Mouse (Mus musculus) right cerebral cortex, adult 2 months (tissue): ENCODE data around the gene Orc2.

Experiments
- DNase-seq, 2 experiments: peaks; one replicate each; pipeline ENCODE4 v3.0.0; 2021 to 2022; ENCODE audit warnings: low spot score in 2 of 2

Gene Orc2

DNA sequence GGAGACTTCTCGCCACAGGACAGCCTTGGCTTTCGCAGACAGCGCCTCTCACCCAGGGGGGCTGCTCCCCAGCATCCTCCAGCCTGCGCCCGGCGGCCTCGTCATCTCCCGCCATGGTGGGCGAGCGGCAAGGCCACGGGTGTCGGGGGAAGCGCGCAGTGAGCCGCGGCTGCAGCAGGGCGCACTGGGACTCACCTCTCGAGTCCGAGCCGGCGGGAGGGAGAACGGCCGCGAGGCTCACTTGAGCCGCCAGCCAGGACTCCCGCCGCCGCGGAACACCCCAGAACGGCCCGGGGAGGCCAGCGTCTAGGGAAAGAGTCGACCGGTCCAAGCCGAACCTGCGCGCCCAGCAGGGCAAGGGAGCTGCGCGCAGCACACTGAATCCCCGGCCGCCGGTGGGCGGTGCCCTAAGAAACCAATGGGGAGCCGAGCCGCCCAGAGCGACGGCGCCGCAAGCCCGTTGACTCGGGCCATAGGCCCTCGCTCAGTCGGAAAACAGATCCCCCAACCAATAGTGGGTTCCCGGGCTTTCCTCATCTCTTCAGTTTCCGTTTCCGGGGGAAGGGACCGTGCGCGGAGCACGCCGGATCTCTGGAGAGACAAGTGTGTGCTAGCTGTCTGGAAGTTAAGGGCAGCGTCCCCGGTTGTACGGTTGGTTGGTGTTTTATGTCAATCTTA, at the start of gene Orc2:
Gene Orc2 (minus strand): TSS at position 533 of the 678 bp plus-strand sequence.
- DNase-seq, result peak; percentile 92

GRCm38 (mm10) chr1:58541386-58541785, 36.5 kb upstream of the Orc2 start:
- DNase-seq, result no peak

DNA sequence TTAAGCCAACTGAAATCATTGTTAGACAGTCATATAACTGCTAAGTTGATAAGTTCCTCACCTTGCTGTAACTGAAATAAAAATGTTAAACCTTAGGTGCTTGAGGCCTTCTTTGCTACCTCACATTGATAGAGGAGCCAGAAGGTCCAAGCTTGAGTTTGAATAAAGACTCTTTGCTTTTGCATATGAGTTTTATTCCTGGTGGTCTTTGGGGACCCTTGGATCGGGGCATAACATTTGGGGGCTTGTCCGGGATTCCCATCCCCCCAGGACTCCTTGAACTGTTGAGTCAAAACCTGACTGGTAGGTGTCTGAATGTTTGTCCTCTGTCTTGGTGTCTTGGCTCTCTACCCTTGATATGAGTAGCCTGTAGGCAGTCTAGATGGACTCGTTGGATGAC, 2.3 kb upstream of the Orc2 start:
- DNase-seq, result no peak

GRCm38 (mm10) chr1:58503793-58504370, 1.0 kb downstream of the Orc2 start:
- DNase-seq, result no peak

DNA sequence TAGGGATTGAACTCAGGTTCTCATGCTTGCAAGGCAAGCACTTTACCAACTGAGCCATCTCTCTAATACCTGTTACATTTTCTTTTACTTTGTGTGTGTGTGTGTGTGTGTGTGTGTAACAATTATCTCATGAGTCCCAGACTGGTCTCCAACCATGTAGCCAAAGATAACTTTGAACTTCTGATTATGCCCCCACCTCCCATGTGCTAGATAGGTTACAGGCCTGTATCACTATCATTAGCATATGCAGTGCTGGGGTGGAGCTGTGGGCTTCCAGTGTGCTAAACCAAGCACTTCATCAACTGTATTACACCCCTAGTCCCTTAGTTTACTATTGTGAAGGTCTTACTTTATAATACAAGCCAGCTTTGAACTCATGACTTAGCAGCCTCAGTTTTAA, 1.8 kb downstream of the Orc2 start:
- DNase-seq, result no peak

DNA sequence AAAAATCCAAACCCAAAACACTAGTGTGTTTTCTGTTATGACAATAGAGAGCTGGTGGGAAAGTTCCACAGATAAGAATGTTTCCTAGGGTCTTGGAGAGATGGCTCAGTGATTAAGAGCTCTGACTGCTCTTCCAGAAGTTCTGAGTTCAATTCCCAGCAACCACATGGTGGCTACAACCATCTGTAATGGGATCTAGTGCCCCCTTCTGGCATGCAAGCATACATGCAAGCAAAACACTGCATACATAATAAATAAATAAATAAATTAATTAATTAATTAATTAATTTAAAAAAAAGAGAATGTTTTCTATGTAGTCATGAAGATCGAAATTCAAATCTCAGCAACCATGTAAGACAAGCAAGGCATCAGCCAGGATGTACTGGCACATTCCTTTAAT, 6.2 kb downstream of the Orc2 start:
- DNase-seq, result no peak

DNA sequence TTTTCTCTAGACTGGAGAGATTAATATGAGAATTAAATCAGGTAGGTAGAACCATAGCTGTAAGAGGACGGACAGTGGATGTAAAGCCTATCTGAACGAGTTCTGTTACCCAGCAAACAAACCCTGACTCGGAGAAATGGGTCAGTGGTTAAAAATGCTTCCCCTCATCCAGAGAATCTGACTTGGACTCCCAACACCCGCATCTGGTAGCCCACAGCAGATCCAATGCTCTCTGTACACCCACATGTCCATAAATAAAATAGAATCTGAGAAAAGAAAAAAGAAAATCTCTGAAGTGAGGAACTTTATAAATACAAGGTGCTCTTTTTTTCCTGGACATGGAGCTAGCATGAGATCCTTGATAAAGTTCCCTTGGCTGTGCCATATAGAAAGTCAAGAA, 7.2 kb downstream of the Orc2 start:
- DNase-seq, result no peak

DNA sequence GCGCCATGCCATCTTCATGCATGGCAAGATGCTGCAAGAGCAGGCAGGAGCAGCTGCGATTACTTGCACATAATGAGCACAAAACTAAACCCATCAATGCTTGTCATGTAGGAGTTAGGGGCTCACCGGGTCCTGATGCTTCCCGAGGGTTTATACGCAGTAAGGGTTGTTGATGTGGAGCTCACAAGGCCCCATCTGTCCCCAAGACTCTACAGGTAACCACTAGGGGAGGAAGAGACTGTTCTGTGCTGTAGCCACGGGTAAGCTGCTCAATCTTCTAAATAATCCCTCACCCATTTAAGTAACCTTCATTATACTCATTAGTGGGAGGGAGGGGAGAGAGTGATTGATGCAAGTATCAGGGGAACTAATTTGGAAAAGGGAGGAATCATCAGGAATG, 9.3 kb downstream of the Orc2 start:
- DNase-seq, result no peak

DNA sequence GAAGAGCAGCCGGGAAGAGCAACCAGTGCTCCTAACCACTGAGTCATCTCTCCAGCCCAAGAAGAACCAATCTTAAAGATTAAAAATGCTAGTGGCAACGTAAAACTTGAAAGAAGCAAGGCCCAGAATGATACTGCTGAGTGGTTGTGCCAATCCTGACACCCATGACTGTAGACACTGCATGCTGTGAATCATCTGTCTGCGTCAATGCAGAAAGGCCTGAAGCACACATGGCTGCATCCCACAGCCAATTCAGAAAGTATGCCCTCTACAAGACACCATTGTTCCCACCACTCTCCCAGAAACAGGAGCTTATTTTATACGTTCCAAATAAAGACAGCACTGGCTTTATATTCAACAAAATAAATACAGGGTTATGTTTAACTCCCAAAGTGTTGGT, 22.3 kb downstream of the Orc2 start:
- DNase-seq, result no peak

DNA sequence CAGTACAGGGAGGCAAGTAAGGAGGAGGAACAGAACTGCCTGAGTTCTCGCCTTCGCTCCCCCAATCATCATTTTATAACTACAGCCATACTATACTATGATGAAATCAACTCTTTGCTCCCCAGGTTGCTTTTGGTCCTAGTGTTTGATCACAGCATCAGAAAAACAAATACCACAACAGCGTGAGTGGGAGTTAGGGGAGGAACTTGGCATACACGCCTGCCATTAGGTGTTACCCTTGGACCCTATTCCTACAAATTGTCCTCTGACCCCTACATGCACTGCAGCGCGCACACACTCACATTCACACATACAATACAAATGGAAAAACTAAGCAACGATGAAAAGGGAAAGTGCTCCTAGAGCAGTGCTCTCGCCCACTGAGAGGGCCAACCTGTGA, 29.2 kb downstream of the Orc2 start:
- DNase-seq, result no peak

- DNase-seq, result no peak
These were observed 39.3 kb downstream of the Orc2 start for GRCm38 (mm10) chr1:58465561-58465960.

- DNase-seq, result no peak
These were observed 39.9 kb downstream of the Orc2 start for GRCm38 (mm10) chr1:58465042-58465441.

GRCm38 (mm10) chr1:58463935-58464334, 41.0 kb downstream of the Orc2 start:
- DNase-seq, result no peak

DNA sequence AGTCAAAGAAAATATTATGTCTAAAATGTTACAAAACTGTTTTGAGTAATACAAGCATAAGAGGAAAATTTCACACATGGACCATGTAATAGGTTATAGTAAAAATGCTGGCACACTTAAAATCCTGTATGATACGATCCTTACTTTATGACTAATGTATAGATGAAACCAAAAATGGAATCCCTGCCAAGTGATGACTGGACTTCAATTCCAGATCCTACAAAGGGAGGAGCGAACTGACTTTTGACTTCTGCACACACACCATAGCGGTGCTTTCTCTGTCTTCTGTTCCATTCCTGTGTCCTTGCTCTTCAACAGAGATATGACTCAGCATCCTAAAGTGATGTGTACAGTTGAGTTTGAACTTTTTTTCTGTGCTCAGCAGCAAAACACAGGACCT, 44.3 kb downstream of the Orc2 start:
- no peak for DNase-seq

GRCm38 (mm10) chr1:58458867-58459266, 46.0 kb downstream of the Orc2 start:
- DNase-seq, result peak in 1 of 2 experiments; percentile 28

GRCm38 (mm10) chr1:58458175-58458574, 46.7 kb downstream of the Orc2 start:
- DNase-seq, result no peak

DNA sequence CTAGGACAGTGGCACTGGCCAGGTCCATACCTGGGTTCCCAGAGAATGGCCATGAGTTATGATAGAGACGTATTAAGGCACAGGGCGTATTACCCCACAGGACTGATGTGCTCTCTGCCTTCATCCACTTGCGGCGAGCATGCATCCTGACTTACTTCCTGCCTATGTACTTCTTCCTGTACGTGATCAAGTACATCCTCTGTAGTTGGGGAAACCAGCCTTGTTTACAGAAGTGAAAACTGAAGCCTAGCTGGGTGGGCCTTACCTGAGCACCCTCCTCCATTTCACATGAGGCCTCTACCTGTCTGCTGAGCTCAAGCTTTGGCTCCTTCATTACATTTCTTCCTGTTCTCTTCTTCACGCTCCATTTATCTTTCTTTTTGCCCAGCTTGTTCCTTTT, 50.6 kb downstream of the Orc2 start:
- no peak for DNase-seq

GRCm38 (mm10) chr1:58448396-58448795, 56.5 kb downstream of the Orc2 start:
- no peak for DNase-seq

- no peak for DNase-seq
These were observed 57.1 kb downstream of the Orc2 start for GRCm38 (mm10) chr1:58447766-58448165.

GRCm38 (mm10) chr1:58445861-58446260, 59.0 kb downstream of the Orc2 start:
- no peak for DNase-seq

GRCm38 (mm10) chr1:58445143-58445722, 59.7 kb downstream of the Orc2 start, which contains the start of the genes Nif3l1 and Ppil3:
TSS of gene Nif3l1 (plus strand) at chr1:58445151.
TSS of gene Ppil3 (minus strand) at chr1:58445486.
- peak; percentile 88 to 89 for DNase-seq

DNA sequence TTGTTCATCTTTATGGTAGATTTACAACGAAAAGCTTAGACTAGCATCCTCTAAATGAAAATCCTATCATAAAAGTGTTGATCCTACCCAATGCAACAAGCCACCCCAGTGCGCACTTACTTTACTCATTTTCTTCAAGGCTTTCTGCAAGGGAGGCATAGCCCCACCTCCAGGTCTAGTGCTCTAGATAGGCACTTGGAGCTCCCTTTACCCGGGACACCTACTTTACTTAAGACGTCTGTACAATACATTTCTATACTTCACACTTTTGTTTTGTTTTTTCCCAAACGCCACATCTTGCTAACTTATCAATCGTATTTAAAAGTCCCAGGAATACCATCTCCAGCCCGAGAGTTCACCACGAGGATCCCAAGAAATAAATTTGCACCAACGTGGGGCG, 60.2 kb downstream of the Orc2 start:
- DNase-seq, result no peak

- no peak for DNase-seq
These were observed 80.4 kb downstream of the Orc2 start for GRCm38 (mm10) chr1:58424551-58424950.
